Mouse (Mus musculus) testis, postnatal 10 days (tissue): ENCODE measurements around the gene Fpgs.

Source experiments
- DNase-seq: peaks from one replicate; pipeline ENCODE4 v3.0.0; 2021; ENCODE audit warnings: low spot score

Gene Fpgs

DNA sequence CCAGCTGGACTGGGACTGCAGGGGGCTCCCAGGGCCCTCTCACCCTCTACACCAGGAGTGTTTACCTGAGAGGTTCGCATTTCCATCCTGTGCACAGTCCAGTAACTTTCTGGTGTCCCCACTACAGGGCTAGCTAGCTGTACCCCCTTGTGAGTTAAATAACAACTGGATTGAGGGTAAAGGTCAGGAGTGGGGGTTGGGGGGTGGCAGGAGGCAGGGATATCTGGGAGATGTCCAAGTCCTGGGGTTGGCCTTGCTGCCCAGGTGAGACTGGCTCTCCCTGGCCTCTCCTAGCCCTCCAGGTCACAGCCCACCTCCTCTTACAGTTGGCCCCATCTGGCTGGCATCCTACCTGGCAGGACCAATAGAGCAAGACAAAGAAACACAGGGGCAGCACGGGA lies at the start of gene Fpgs:
Gene Fpgs, minus strand, starts transcription at position 125 of the 401 bp plus-strand sequence.
- DNase-seq = no peak

DNA sequence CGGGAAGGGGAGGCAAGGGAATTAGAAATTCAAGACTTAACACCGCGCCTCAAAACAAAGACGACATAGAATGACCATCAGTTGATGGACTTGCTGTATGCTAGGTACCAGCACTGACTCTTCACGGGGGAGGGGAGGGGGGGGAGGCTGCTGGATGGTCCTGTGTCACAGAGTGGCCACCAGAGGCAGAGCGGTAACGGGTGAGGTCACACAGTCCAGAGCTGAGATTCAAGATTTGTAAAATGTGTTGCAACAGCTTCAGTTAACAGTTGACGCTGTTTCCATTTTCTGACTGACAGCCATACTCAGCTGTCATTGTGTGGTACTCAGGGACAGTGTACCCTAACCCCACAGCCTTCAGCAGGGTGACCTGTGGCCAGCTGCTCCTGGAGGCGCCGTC lies 48.2 kb upstream of the Fpgs start:
- DNase-seq = no peak

GRCm38 (mm10) chr2:32751665-32752033 lies 47.7 kb upstream of the Fpgs start:
- no peak for DNase-seq

GRCm38 (mm10) chr2:32750887-32751664 lies 47.1 kb upstream of the Fpgs start:
- DNase-seq = peak; percentile 73

GRCm38 (mm10) chr2:32750199-32750598 lies 46.3 kb upstream of the Fpgs start:
- DNase-seq = no peak

GRCm38 (mm10) chr2:32749082-32749481 lies 45.1 kb upstream of the Fpgs start:
- DNase-seq = no peak

DNA sequence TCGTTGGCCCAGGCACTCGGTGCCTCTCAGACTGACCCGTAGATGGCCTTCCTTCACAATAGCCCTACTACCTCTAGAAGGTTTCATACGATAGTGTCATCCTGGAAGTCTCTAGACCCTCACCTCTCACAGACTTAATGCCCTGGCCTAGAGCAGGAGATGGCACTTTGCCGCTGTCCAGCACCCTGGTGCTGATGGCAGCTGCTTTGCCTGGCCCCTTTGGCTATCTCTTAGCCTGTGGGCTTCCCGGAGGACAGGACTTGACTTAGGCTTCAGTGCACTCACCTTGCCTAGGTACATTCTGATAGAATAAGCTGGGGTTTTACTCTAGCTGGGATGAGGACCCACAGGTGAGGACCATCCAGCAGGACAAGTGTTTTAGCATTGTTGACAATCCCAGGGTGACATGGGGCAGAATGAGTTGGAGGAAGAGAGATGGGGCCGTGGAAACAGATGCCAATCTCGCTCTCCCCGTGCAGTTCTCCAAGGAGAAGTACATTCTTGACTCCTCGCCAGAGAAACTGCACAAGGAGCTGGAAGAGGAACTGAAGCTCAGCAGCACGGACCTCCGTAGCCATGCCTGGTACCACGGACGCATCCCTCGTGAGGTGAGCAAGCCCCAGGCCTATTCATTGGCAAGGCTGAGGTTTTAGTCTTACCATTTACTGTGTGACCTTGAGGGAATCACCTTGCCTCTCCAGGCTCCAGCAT lies 40.5 kb upstream of the Fpgs start:
- no peak for DNase-seq

GRCm38 (mm10) chr2:32742173-32742531 lies 38.2 kb upstream of the Fpgs start:
- DNase-seq = no peak

DNA sequence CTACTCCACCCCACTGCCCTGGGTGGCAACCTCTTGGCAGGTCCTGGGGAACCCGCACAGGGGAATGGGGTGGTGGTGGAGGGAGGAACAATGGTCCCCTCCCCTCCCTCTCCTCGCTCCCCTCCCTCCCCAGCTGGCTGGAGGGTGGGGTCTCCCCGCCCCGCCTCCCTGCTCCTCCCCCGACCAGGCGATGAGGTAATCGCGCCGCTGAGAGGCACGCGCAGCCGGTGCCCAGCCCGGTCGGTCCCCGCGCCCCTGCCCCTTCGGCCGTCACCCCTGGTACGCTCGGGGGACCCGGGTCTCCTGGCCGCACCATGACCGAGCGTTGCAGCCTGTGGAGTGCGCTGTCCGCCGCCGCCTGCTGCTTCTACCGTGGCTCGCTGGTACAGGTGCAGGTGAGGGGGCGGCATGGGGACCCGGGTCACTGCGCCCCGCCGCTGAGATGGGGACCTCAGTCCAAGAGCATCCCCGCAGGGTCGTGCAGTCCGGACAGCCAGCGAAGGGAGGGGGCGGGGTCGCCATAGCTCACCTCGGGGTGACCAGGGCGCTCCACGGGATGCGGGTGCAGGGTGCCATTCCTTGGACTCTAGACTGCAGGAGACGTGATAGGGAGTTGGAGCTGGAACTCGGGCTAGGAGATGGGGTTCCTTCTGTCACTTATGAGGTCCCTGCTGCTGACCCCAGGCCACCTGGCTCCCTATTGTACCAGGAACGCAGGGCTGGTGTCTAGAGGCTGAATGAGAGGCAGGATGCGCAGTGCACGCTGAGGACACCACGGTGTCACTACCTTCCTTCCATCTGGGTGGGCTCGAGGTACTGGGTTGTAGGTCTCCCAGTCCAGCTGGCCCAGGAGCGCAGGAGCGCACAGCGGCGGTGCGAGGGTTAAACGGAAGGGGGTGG lies 37.6 kb upstream of the Fpgs start:
- peak; percentile 68 for DNase-seq

GRCm38 (mm10) chr2:32740916-32741272 lies 36.9 kb upstream of the Fpgs start, which contains the start of gene 6330409D20Rik:
Gene 6330409D20Rik (minus strand): TSS chr2:32741016.
- no peak for DNase-seq

DNA sequence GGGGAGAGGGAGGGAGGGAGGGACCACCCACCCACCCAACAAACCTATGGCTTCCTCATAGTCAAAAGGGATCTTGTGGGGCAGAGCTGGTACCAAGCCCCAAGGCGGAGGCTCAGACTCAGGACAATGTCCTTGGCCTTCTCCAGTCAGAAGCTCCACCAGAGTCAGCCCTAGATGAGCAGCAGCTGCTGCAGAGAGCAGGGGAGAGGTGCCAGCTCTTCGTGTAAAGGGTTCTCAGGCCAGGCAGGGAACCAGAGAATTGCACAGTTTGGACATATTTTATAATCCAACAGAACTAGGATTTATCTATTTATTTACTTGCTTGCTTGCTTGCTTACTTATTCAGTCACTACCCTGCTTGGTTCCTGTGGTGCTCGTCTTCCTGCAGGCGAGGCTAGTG lies 35.4 kb upstream of the Fpgs start:
- DNase-seq = no peak

DNA sequence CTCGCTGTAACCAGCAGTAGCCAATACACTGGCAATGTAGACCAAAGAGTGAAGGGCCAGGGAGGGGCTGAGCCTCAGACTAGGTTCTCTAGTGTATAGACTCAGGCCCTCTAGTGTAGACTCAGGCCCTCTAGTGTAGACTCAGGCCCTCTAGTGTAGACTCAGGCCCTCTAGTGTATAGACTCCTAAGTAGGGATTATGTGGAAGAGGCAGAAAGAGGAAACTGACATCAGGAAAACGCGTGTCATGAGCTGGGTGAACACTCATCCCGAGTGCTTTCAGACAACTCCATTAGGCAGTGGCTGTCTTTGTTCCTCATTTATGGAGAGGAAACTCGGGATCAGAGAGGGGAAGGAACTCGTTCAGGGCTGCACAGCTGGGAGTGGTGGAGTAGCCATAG lies 33.1 kb upstream of the Fpgs start:
- no peak for DNase-seq

DNA sequence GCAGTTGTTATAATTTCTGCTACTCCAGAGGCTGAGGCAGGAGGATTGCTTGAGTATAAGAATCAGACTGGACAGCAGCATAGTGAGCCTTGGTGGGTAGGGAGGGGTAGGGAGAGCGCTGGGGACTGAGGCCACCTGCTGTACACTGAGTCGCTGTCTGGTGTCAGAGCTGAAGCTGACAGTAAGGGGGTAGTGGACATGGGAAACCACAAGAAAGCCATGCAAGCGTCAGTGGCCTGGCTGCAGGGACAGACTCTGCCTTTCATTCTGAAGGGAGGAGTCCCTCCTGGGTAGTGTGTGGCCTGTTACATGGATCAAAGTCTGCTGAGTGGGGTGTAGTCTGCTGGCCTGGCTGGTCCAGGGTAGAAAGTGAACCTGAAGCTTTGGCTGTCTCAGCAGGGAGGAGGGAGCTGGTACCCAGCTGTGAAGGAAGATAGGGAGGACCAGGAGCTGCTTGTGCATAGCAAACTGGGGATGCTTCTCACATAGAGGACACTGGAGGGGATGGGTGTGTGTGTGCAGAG lies 32.4 kb upstream of the Fpgs start:
- no peak for DNase-seq

DNA sequence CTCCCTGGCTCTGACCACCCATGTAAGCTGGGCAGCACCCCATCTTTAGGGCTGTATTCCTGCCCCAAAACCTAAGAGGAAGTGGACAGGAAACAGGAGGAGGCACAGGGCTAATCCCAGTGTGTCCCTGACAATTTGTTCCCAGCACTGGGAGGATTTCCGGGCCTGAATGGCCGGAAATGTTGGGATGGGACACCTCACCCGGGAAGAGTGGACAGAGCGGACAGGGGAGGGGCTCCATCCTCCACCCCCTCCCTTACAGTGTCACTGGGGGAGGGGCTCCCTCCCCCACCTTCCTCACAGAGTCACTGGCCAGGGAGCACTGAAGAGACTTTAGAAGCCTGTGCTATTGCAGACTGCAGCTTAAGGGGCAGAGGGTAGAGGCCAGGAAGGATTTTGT lies 31.0 kb upstream of the Fpgs start:
- peak; percentile 43 for DNase-seq

DNA sequence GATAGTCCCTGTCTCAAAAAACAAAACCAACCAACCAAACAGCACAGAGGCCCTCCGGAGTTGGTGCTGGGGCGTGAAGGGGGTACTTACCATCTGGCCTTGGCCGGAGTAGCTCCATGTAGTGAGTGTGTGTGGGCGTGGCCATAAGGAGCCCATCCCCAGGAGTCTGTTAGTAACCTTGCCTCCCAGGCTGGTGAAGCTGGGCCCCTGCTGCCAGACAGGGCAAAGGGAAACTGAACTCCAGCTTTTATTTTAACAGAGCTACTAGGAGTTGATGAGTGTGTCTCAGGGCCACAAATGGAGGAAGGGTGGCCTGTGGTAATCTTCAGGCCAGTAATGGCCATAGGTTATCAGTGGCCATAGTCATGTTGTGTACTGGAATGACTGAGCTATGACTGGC lies 30.5 kb upstream of the Fpgs start:
- DNase-seq = peak; percentile 41

- no peak for DNase-seq
Observed at GRCm38 (mm10) chr2:32732695-32733094, 28.8 kb upstream of the Fpgs start.

GRCm38 (mm10) chr2:32731911-32732310 lies 28.0 kb upstream of the Fpgs start:
- DNase-seq = no peak

DNA sequence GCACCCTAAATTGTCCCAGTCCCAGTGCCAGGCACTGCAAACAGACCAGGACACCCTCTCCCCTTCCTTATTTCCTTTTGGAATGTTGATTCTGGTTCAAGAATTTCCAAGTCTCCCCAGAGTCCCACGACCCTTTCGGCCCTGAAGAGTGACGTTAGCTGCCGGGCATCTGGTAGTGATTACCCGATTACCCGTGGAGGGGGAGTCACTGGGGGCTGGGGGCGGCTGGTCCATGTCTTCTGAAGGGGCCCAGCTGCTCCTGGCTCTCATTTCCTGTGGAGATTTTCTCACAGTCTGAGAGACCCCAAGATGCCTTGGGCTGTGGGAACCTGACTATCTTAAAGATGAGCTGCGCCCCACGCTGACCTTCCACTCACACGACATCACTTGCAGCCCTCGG lies 26.9 kb upstream of the Fpgs start:
- peak; percentile 46 for DNase-seq

DNA sequence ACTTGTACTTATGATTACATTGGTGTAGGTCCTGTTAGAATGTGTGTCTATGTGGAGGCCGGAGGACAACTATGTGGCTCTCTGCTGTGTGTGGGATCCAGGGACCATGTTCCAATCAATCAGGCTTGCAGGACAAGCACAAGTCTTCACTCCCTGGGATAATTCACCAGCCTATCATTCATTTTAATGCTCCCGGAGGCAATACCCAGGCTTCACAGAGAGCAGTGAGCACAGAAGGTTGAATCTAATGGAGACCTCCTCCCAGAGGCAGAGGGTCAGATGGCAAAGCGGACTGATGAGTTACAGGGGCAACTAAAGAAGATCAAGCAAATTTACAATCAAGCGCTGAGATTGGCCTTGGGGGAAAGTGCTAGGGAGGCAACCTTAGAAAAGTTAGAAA lies 25.6 kb upstream of the Fpgs start:
- no peak for DNase-seq

- peak; percentile 46 for DNase-seq
Observed at GRCm38 (mm10) chr2:32728463-32728862, 24.5 kb upstream of the Fpgs start.

- peak; percentile 94 for DNase-seq
Observed at GRCm38 (mm10) chr2:32727435-32727834, 23.5 kb upstream of the Fpgs start.
